Mouse (Mus musculus): ENCODE results near the gene Upk2. TPM values are rescaled to one million over a fixed set of nuclear protein-coding genes. Genes with fewer than 3 reads are reported as not detected.

Gene Upk2
- total and polyA plus RNA-seq, 3 experiments = 0.53 TPM; not detected in 2

DNA sequence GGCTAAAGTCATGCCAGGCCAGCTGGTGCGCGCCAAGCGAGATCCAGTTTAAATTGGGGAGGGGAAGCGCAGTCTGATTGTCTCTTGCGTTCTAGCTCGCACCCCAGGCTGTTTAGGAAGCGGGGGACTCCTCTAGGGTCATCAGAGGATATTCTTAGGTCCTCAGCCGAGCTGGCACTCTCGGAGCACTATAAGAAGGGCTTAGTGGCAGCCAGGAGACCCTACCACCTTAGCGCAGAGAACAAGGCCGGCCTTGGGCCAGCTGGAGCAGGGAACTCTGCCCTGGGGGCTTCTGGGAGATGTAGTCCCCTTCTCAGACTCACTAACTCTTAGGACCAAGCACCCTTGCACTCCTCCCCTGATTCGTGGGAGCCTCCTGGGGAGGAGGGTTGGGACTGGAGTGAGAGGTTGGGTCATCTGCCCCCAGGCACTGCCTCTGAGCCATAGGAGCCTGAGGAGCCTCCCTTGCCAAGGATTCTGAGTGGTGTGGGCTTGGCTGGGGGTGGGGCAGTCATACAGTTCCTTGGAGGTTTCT lies 28.8 kb upstream of the Upk2 start:
- intact Hi-C loops (cut with DNase I) = loop anchor here (10.0 kb wide), 1 partner anchor 399 kb away; no protein-coding TSS in a partner anchor
- 2% methylated on average over 12 of the region's 12 CpGs for WGBS
- peak; percentile 77 to 80 for DNase-seq
- TF ChIP-seq POLR2A (IDR thresholded peaks at IDR 0.05; ENCODE audit: insufficient read depth, low read depth, low read length) (peak; percentile 31; the same call in 1 of the 2 replicates), EP300 (IDR thresholded peaks at IDR 0.05; ENCODE audit: insufficient read depth, low read depth, low read length) (0 out of 2 replicates have a peak, but pooled peaks have one; percentile 43), CTCF (IDR thresholded peaks at IDR 0.05) (no peak)
- Histone ChIP-seq H3K4me3 (peak overlapping the region; percentile 75), H3K27me3 (ENCODE audit: control insufficient read depth, insufficient read depth, low read length) (no peaks in the 10 kb centered on the region), H3K36me3 (ENCODE audit: control insufficient read depth, insufficient read depth, low read length) (peaks cover 2% of the 10 kb centered on the region; the same call in 1 of the 2 replicates), H3K79me2 (replicated peaks; ENCODE audit: control insufficient read depth, insufficient read depth, low read length) (no peaks in the 10 kb centered on the region), H3K27ac (peak overlapping the region; percentile 93), H3K4me1 (ENCODE audit: control insufficient read depth, insufficient read depth, low read length) (peaks cover 29% of the 10 kb centered on the region), H3K9ac (ENCODE audit: low read depth, low read length) (peak overlapping the region; percentile 83)

DNA sequence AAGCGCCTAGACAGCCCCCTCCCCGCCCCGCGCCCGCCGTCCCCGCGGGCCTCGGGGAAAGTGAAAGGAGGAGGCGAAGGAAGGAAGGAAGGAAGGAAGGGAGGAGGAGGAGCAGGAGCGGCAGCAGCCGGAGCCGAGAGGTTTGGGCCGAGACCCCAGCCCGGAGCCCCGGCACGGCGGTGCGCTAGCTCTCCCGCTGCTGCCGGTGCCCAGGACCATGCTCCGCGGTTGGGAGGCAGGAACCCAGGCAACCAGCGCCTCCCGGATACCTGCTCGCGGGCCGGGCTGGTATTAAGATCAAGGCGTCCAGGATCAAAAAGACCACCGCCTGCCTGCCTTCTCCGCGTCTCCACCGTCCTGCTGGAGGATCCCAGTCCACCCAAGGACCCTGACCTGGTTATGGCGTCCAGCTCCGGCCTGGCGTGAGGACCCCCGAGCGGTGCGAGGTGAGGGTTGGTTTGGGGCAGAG lies 28.3 kb upstream of the Upk2 start:
- Histone ChIP-seq H3K79me2 (replicated peaks; ENCODE audit: control insufficient read depth, insufficient read depth, low read length) (no peaks in the 10 kb centered on the region), H3K27me3 (ENCODE audit: control insufficient read depth, insufficient read depth, low read length) (no peaks in the 10 kb centered on the region), H3K9ac (ENCODE audit: low read depth, low read length) (peak overlapping the region; percentile 83), H3K4me1 (ENCODE audit: control insufficient read depth, insufficient read depth, low read length) (peaks cover 24% of the 10 kb centered on the region), H3K4me3 (peak overlapping the region; percentile 75), H3K36me3 (ENCODE audit: control insufficient read depth, insufficient read depth, low read length) (peaks cover 2% of the 10 kb centered on the region; the same call in 1 of the 2 replicates), H3K27ac (peak overlapping the region; percentile 93)
- WGBS = under 1% methylated on average over 35 of the region's 39 CpGs
- no peak for DNase-seq
- intact Hi-C loops (cut with DNase I) = loop anchor here (10.0 kb wide), 1 partner anchor 398 kb away; no protein-coding TSS in a partner anchor
- no peak for TF ChIP-seq EP300 (IDR thresholded peaks at IDR 0.05; ENCODE audit: insufficient read depth, low read depth, low read length)
- TF ChIP-seq CTCF (IDR thresholded peaks at IDR 0.05) = no peak
- TF ChIP-seq POLR2A (IDR thresholded peaks at IDR 0.05; ENCODE audit: insufficient read depth, low read depth, low read length) = no peak

DNA sequence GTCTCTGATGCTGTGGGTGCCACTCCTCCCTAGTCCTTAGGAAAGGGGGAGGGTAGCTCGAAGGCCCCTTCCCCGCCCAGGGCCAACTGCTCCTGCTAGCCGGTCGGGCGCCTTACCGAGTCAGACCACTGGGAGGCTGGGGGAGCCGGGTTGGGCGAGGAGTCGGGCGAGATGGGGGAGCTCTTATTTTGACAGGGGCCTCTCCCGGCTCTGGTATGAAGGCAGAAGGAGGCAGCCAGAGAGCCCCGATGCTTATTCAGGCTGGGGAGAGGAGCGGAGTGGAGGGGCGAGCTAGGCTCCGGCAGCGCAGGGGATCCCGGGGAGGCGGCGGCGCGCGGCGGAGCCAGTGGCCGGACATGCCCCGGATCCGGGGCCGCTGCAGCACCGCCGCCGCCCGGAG lies 27.8 kb upstream of the Upk2 start, which contains the start of gene Bcl9l:
Bcl9l (plus strand) TSS at position 274 of the 400 bp plus-strand sequence.
- peaks cover 22% of the 10 kb centered on the region for H3K4me1 ChIP-seq (ENCODE audit: control insufficient read depth, insufficient read depth, low read length)
- peak within 1 kb of the TSS; percentile 83 for H3K9ac ChIP-seq (ENCODE audit: low read depth, low read length)
- under 1% methylated on average over 31 of the region's 31 CpGs for WGBS
- H3K27me3 ChIP-seq (ENCODE audit: control insufficient read depth, insufficient read depth, low read length) = no peaks in the 10 kb centered on the region
- H3K36me3 ChIP-seq (ENCODE audit: control insufficient read depth, insufficient read depth, low read length) = peaks cover 2% of the 10 kb centered on the region; the same call in 1 of the 2 replicates
- peak within 1 kb of the TSS; percentile 75 for H3K4me3 ChIP-seq
- no peaks in the 10 kb centered on the region for H3K79me2 ChIP-seq (replicated peaks; ENCODE audit: control insufficient read depth, insufficient read depth, low read length)
- peak within 1 kb of the TSS; percentile 93 for H3K27ac ChIP-seq
- peak; percentile 94 to 95 for DNase-seq
- intact Hi-C loops (cut with DNase I) = loop anchor here (1.0 to 10.0 kb wide), 2 partner anchors 18 to 398 kb away; no protein-coding TSS in a partner anchor
- TF ChIP-seq EP300 (IDR thresholded peaks at IDR 0.05; ENCODE audit: insufficient read depth, low read depth, low read length) (peak; percentile 49; the same call in 1 of the 2 replicates), CTCF (IDR thresholded peaks at IDR 0.05) (peak; percentile 95), POLR2A (IDR thresholded peaks at IDR 0.05; ENCODE audit: insufficient read depth, low read depth, low read length) (peak; percentile 90)

DNA sequence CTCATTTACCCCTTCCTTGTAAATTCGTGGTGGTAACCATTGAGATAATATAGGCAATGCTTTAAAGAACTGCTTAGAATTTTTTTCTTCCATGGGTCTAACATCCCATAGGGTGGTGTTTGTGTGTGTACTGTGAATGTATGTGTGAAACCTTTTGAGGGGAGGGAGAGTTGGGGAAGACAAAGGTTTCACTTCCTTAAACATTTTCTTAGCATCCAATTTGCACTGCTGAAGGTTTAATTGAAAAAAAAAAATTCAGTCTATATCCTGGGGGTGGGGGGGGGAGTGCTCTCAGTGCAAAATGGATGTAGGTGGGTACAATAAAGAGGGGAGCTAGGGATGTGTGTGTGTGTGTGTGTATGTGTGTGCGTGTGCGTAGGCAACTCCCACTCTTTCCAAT lies 27.3 kb upstream of the Upk2 start:
- intact Hi-C loops (cut with DNase I) = loop anchor here (1.0 to 10.0 kb wide), 2 partner anchors 18 to 397 kb away; no protein-coding TSS in a partner anchor
- Histone ChIP-seq H3K27me3 (ENCODE audit: control insufficient read depth, insufficient read depth, low read length) (no peaks in the 10 kb centered on the region), H3K79me2 (replicated peaks; ENCODE audit: control insufficient read depth, insufficient read depth, low read length) (no peaks in the 10 kb centered on the region), H3K4me3 (peak overlapping the region; percentile 75), H3K27ac (peak overlapping the region; percentile 93), H3K4me1 (ENCODE audit: control insufficient read depth, insufficient read depth, low read length) (peaks cover 21% of the 10 kb centered on the region), H3K9ac (ENCODE audit: low read depth, low read length) (peak overlapping the region; percentile 43), H3K36me3 (ENCODE audit: control insufficient read depth, insufficient read depth, low read length) (peaks cover 2% of the 10 kb centered on the region; the same call in 1 of the 2 replicates)
- no peak for DNase-seq
- TF ChIP-seq POLR2A (IDR thresholded peaks at IDR 0.05; ENCODE audit: insufficient read depth, low read depth, low read length) (no peak), EP300 (IDR thresholded peaks at IDR 0.05; ENCODE audit: insufficient read depth, low read depth, low read length) (no peak)
- 34% methylated on average over 3 of the region's 3 CpGs for WGBS

DNA sequence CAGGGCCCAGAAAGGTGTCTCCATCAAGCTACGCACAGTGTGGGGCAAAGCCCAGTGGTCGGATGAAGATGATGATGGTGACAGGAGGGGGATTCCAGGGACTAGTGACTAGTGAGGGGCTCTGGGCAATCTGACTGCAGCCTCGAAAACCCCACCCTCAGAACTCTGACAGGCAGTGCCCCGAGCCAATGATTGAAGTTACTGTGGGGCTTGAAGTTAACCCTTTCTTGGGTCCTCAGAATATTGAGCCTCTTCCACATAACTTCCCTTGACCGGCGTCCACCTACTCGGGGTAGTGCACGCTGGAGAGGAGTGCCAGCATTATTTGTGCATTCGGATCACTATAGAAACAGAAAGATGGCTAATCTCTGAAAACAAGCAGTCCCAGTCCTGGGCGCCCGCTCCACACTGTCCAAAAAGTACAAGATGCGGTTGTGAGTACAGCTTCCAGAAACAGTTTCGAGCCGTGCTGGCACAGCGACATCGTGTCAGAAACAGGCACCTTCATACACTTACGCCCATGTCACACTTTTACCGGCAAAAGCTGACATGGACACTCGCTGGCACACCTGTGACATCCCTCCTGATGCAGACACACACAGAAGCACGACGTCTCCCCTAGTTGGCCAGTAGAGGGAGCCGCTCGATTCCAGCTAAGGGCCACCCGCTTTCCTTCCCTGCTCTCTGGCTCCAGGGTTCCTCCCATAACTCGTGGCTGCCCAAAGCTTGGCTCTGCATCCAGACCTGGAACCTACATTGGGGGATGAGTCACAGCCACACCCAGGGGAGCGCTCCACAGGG lies 25.1 kb upstream of the Upk2 start:
- under 1% methylated on average over 26 of the region's 26 CpGs for WGBS
- intact Hi-C loops (cut with DNase I) = loop anchor here (2.0 to 10.0 kb wide), 3 partner anchors 25 to 395 kb away; partner anchors contain the start of gene Upk2
- H3K4me1 ChIP-seq (ENCODE audit: control insufficient read depth, insufficient read depth, low read length) = peaks cover 13% of the 10 kb centered on the region
- H3K27ac ChIP-seq = peak overlapping the region; percentile 96
- DNase-seq = peak; percentile 92
- no peaks in the 10 kb centered on the region for H3K27me3 ChIP-seq (ENCODE audit: control insufficient read depth, insufficient read depth, low read length)
- H3K4me3 ChIP-seq = peak overlapping the region; percentile 73
- peaks cover 2% of the 10 kb centered on the region; the same call in 1 of the 2 replicates for H3K36me3 ChIP-seq (ENCODE audit: control insufficient read depth, insufficient read depth, low read length)
- TF ChIP-seq CTCF (IDR thresholded peaks at IDR 0.05) (no peak; the same call in 1 of the 2 replicates), POLR2A (IDR thresholded peaks at IDR 0.05; ENCODE audit: insufficient read depth, low read depth, low read length) (peak; percentile 58; the same call in 1 of the 2 replicates), EP300 (IDR thresholded peaks at IDR 0.05; ENCODE audit: insufficient read depth, low read depth, low read length) (peak; percentile 92)
- no peaks in the 10 kb centered on the region for H3K79me2 ChIP-seq (replicated peaks; ENCODE audit: control insufficient read depth, insufficient read depth, low read length)
- H3K9ac ChIP-seq (ENCODE audit: low read depth, low read length) = peak overlapping the region; percentile 85

Measured in heart, adult 2 months (tissue).